Mouse (Mus musculus): Measurements from ENCODE around the gene Calr3. TPM values are rescaled to one million over a fixed set of nuclear protein-coding genes. Genes with fewer than 3 reads are reported as not detected.

The Calr3 gene
- total RNA-seq, 2 experiments from 2014 or later, result 1.3 to 2.0 TPM

Small RNA genes lying within 50 kb of the gene (microRNA-seq; reads per million reads assigned to microRNA genes)
- 1.3 reads per million for gene Mir7068

Other genes starting within 250 kb of the Calr3 start
- gene Cib3, start 231.0 kb downstream of the Calr3 start, total RNA-seq (2021), result not detected
- not detected for gene Gm11034, start 230.2 kb downstream of the Calr3 start, total RNA-seq (2021)
- 10 to 100 TPM; 24.3 to 25.9 TPM for gene Fam32a, start 224.1 kb downstream of the Calr3 start, total RNA-seq (2021)
- gene Ap1m1, start 203.9 kb downstream of the Calr3 start, total RNA-seq (2021), result 10 to 100 TPM; 46.4 to 48.5 TPM
- gene Gm10282, start 138.6 kb downstream of the Calr3 start, total RNA-seq (2021), result 10 to 100 TPM; 29.3 to 31.8 TPM
- gene Klf2, start 124.8 kb downstream of the Calr3 start, total RNA-seq (2021), result 10 to 100 TPM; 40.0 to 47.7 TPM
- gene Eps15l1, start 22.4 kb downstream of the Calr3 start, total RNA-seq (2021), result 10 to 100 TPM; 41.6 to 51.1 TPM
- 1 to 10 TPM; 6.3 to 6.5 TPM for gene 1700030K09Rik, start within 50 bp of the Calr3 start, total RNA-seq (2021)
- gene Cherp, start 31.4 kb upstream of the Calr3 start, total RNA-seq (2021), result 10 to 100 TPM; 47.7 to 60.6 TPM
- gene Slc35e1, start 48.7 kb upstream of the Calr3 start, total RNA-seq (2021), result 10 to 100 TPM; 24.5 to 28.3 TPM
- 1 to 10 TPM; 9.4 to 9.8 TPM for gene Med26, start 104.4 kb upstream of the Calr3 start, total RNA-seq (2021)
- 100 to 1,000 TPM; 114 to 123 TPM for gene Smim7, start 127.2 kb upstream of the Calr3 start, total RNA-seq (2021)
- 100 to 1,000 TPM; 536 to 560 TPM for gene Tmem38a, start 128.2 kb upstream of the Calr3 start, total RNA-seq (2021)
- gene Nwd1, start 202.8 kb upstream of the Calr3 start, total RNA-seq (2021), result 1 to 10 TPM; 1.3 to 1.7 TPM

All from gastrocnemius, postnatal 4 days (tissue).